Mouse (Mus musculus) mouse embryonic stem cell (cell line): ENCODE results near the gene Phactr4.

Source experiments
- in situ Hi-C, 2 experiments: fragments of 300-500 bp; cut with MboI; formaldehyde crosslinking; loops; 1 replicate in 1 of 2; 3 replicates in 1 of 2; pipeline ENCODE4 v1.14.3; 2019 to 2020; ENCODE audit warnings: low sequenced_read_pairs in 2 of 2, low pct_unique_long_range_greater_than_20kb in 1 of 2, mixed read lengths in 1 of 2; ENCODE audit not compliant: unreplicated experiment in 1 of 2

Gene Phactr4

DNA sequence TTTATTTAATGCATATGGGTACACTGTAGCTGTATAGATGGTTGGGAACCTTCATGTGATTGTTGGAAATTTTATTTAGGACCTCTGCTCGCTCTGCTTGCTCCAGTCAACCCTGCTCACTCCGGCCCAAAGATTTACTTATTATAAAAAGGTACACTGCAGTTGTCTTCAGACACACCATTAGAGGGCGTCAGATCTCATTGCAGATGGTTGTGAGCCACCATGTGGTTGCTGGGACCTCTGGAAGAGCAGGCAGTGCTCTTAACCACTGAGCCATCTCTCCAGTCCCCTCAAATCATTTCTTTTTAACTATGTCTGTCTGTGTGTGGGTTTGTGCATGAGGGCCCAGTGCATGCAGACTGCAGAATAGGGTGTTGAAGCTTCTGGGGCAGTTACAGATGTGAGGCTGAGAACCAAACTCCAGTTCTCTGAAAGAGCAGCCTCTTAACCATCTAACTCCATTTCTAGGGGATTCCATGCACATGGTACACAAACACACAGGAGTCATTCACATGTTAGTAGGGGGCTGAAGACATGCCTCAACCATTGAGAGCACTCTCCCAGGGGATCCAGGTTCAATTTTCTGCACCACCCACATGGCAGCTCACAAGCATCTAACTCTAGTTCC, 72.7 kb downstream of the Phactr4 start:
- in situ Hi-C loops: no loop called here

DNA sequence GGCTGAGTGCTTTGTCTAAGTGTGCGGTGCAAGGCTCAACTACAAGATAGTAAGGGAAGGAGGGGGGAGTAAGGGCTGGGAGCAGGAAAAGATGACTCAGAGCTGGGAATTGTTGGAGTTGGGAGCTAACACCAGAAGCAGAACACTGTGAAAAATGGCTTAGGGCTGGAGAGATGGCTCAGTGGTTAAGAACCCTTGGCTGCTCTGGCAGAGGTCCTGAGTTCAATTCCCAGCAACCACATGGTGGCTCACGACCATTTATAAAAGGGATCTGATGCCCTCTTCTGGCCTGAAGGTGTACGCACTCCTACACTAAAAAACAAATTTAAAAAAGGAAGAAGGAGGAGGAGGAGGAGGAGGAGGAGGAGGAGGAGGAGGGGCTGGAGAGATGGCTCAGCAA, 75.6 kb downstream of the Phactr4 start:
- in situ Hi-C loops: no loop called here

- in situ Hi-C loops: no loop called here
Measured at GRCm38 (mm10) chr4:132346261-132346660, 76.0 kb downstream of the Phactr4 start.

GRCm38 (mm10) chr4:132345843-132346212, 76.5 kb downstream of the Phactr4 start:
- in situ Hi-C loops: no loop called here

GRCm38 (mm10) chr4:132345135-132345842, 77.0 kb downstream of the Phactr4 start:
- in situ Hi-C loops: no loop called here

GRCm38 (mm10) chr4:132344403-132345134, 77.7 kb downstream of the Phactr4 start:
- in situ Hi-C loops: no loop called here

DNA sequence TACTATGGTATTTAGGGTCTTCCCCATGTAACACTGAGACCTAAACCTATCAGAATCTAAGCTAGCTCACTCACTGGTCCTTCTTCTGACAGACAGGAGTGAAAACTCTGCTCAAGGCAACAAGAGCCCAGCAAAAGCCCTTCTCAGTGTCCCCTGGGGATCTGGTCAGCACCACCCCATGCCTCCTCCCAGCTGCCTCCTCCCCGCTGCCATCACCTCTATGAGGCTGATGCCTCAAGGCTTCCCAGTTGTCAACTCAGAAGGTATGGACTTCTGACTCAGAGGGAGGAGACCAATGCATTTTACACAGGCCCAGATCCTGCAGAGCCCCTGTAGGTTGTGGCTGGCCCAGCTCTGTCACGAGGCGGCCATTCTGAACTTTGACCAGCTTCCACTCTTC, 80.8 kb downstream of the Phactr4 start:
- in situ Hi-C loops: no loop called here

GRCm38 (mm10) chr4:132338943-132339342, 83.3 kb downstream of the Phactr4 start:
- in situ Hi-C loops: no loop called here

- in situ Hi-C loops: no loop called here
Measured at GRCm38 (mm10) chr4:132332880-132333279, 89.4 kb downstream of the Phactr4 start.

- in situ Hi-C loops: no loop called here
Measured at GRCm38 (mm10) chr4:132331960-132332359, 90.3 kb downstream of the Phactr4 start.

- in situ Hi-C loops: no loop called here
Measured at GRCm38 (mm10) chr4:132329835-132330354, 92.4 kb downstream of the Phactr4 start.

DNA sequence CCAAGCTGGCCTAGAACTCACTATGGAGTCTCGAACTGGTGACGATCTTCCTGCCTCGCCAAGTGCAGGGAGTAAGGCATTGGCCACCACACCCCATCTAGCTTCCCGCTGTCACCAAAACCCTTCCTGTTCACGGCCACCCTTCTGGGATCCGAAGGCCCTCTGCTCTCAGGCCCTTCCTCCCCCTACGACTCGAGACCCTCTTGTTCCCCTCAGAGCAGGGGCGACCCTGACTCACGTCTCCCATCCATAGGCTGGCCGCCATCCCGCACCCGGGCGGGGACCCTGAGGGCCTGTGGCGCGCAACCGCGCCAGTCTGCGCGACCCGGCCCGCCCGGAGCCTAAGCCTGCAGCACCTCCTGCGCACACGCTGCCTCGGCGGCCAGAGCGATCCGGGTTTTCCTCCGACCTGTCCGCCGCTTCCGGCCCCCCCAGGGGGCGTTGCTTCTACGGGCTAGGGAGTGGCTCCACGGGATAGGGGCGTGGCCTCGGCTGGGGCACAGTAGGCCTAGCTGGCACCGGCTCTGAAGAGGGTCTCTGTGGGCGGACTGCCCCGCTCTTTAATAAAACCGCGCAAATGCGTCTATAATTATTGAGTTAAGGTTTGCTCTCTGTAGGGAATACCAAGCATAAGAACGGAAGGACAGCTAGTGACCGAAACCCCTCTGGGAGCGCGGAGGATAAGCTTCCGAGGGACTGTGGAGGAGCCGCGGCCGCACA, 93.0 kb downstream of the Phactr4 start, which contains the start of gene Trnau1ap:
Gene Trnau1ap, minus strand, starts transcription at position 424 of the 720 bp plus-strand sequence.
- in situ Hi-C loops: no loop called here

- in situ Hi-C loops: no loop called here
Measured at GRCm38 (mm10) chr4:132328391-132328982, 93.8 kb downstream of the Phactr4 start.

- in situ Hi-C loops: no loop called here
Measured at GRCm38 (mm10) chr4:132326481-132326880, 95.8 kb downstream of the Phactr4 start.

- in situ Hi-C loops: no loop called here
Measured at GRCm38 (mm10) chr4:132315711-132316110, 106.6 kb downstream of the Phactr4 start.

DNA sequence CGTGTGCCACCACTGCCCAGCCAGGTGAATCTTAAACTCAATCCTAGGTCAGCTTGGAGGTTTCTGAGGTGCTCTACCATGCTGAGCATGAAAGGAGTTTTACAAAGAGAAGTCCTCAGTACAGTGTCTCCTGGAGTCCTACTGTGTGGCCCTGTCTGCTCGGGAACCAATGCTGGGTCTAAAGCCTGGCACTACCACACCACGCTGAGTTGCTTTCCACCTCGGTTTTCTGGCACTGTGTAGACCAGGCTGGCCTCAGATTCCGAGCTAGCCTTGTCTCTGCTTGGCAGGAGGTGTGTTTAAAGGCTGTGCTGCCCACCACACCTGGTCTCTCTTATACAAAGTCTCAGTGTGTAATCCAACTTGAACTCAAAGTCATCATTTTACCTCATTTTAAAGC, 109.7 kb downstream of the Phactr4 start:
- in situ Hi-C loops: no loop called here

DNA sequence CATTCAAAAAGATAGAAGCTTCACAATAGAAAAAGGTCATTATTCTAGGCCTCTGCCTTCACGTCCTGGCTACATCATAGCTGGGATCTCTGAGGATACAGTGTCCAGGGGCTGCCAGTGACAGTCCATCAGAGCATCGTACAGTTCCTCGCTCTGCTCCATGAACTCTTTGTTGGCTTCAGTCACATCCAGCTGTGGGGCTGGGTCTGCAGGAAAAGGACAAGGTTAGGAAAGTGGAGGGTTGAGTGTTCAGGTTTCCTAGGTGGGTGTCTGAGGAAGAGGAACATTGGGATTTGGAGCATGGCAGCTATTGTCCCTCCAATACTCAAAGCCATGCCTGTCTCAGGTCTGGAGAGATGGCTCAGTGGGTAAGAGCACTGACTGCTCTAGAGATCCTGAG, 110.5 kb downstream of the Phactr4 start:
- in situ Hi-C loops: no loop called here

GRCm38 (mm10) chr4:132311209-132311608, 111.1 kb downstream of the Phactr4 start:
- in situ Hi-C loops: no loop called here
